Mouse (Mus musculus): ENCODE measurements around the gene Arr3. TPM values are rescaled to one million over a fixed set of nuclear protein-coding genes. Genes with fewer than 3 reads are reported as not detected.
A peak's percentile ranks its signal among the peaks of the same experiment; 100 is the strongest.

The Arr3 gene
- not detected in 2 replicates for polyA plus RNA-seq (2014; fragmentation: Nextera tagmentation; extraction: Ambion mirVana)

GRCm38 (mm10) chrX:100605314-100605713 is at the start of gene Arr3:
Gene Arr3 (plus strand): TSS chrX:100605497.
- Histone ChIP-seq H3K27ac (no peak within 1 kb of the TSS), H3K4me2 (replicated peaks) (no peak within 1 kb of the TSS), H3K36me3 (replicated peaks; ENCODE audit: control insufficient read depth, insufficient read depth) (no peaks in the 10 kb centered on the region), H3K9ac (no peak within 1 kb of the TSS), H3K4me1 (replicated peaks; ENCODE audit: control insufficient read depth, insufficient read depth, low read length) (no peaks in the 10 kb centered on the region), H3K9me3 (ENCODE audit: control insufficient read depth, low read length) (no peaks in the 10 kb centered on the region), H3K4me3 (replicated peaks; ENCODE audit: low read length) (no peak within 1 kb of the TSS), H3K27me3 (ENCODE audit: control insufficient read depth, insufficient read depth, low read length) (no peaks in the 10 kb centered on the region)
- no peak for DNase-seq (ENCODE audit: low spot score)
- ATAC-seq (ENCODE audit: low FRiP score) = no peak
- WGBS = 81% methylated on average over 1 of the region's 1 CpGs

- Histone ChIP-seq H3K9me3 (ENCODE audit: control insufficient read depth, low read length) (no peaks in the 10 kb centered on the region), H3K27ac (no peak overlapping the region), H3K4me1 (replicated peaks; ENCODE audit: control insufficient read depth, insufficient read depth, low read length) (no peaks in the 10 kb centered on the region), H3K36me3 (replicated peaks; ENCODE audit: control insufficient read depth, insufficient read depth) (no peaks in the 10 kb centered on the region), H3K4me3 (replicated peaks; ENCODE audit: low read length) (no peak overlapping the region), H3K9ac (no peak overlapping the region), H3K4me2 (replicated peaks) (no peak overlapping the region), H3K27me3 (ENCODE audit: control insufficient read depth, insufficient read depth, low read length) (no peaks in the 10 kb centered on the region)
- 86% methylated on average over 3 of the region's 3 CpGs for WGBS
- DNase-seq (ENCODE audit: low spot score) (no peak), ATAC-seq (ENCODE audit: low FRiP score) (no peak)
These were observed 49.3 kb upstream of the Arr3 start for GRCm38 (mm10) chrX:100556026-100556425.

- H3K9ac ChIP-seq = no peak overlapping the region
- H3K4me1 ChIP-seq (replicated peaks; ENCODE audit: control insufficient read depth, insufficient read depth, low read length) = no peaks in the 10 kb centered on the region
- ATAC-seq (ENCODE audit: low FRiP score) (no peak), DNase-seq (ENCODE audit: low spot score) (no peak)
- H3K27ac ChIP-seq = no peak overlapping the region
- no peak overlapping the region for H3K4me3 ChIP-seq (replicated peaks; ENCODE audit: low read length)
- 83% methylated on average over 3 of the region's 3 CpGs for WGBS
- no peak overlapping the region for H3K4me2 ChIP-seq (replicated peaks)
- H3K27me3 ChIP-seq (ENCODE audit: control insufficient read depth, insufficient read depth, low read length) = no peaks in the 10 kb centered on the region
- no peaks in the 10 kb centered on the region for H3K36me3 ChIP-seq (replicated peaks; ENCODE audit: control insufficient read depth, insufficient read depth)
- no peaks in the 10 kb centered on the region for H3K9me3 ChIP-seq (ENCODE audit: control insufficient read depth, low read length)
These were observed 39.6 kb upstream of the Arr3 start for GRCm38 (mm10) chrX:100565696-100566095.

GRCm38 (mm10) chrX:100571951-100572350 is 33.3 kb upstream of the Arr3 start, which contains the start of gene Awat1:
Gene Awat1 (plus strand): TSS chrX:100572251.
- 89% methylated on average over 1 of the region's 1 CpGs for WGBS
- ATAC-seq (ENCODE audit: low FRiP score) = no peak
- no peaks in the 10 kb centered on the region for H3K9me3 ChIP-seq (ENCODE audit: control insufficient read depth, low read length)
- DNase-seq (ENCODE audit: low spot score) = no peak
- no peak within 1 kb of the TSS for H3K27ac ChIP-seq
- no peaks in the 10 kb centered on the region for H3K27me3 ChIP-seq (ENCODE audit: control insufficient read depth, insufficient read depth, low read length)
- H3K4me1 ChIP-seq (replicated peaks; ENCODE audit: control insufficient read depth, insufficient read depth, low read length) = no peaks in the 10 kb centered on the region
- H3K9ac ChIP-seq = no peak within 1 kb of the TSS
- no peak within 1 kb of the TSS for H3K4me3 ChIP-seq (replicated peaks; ENCODE audit: low read length)
- no peaks in the 10 kb centered on the region for H3K36me3 ChIP-seq (replicated peaks; ENCODE audit: control insufficient read depth, insufficient read depth)
- H3K4me2 ChIP-seq (replicated peaks) = no peak within 1 kb of the TSS

- Histone ChIP-seq H3K9me3 (ENCODE audit: control insufficient read depth, low read length) (no peaks in the 10 kb centered on the region), H3K36me3 (replicated peaks; ENCODE audit: control insufficient read depth, insufficient read depth) (no peaks in the 10 kb centered on the region), H3K4me1 (replicated peaks; ENCODE audit: control insufficient read depth, insufficient read depth, low read length) (no peaks in the 10 kb centered on the region), H3K27me3 (ENCODE audit: control insufficient read depth, insufficient read depth, low read length) (0 out of 2 replicates have a peak, but pooled peaks cover 8% of the 10 kb centered on the region), H3K9ac (no peak within 1 kb of the TSS), H3K4me2 (replicated peaks) (no peak within 1 kb of the TSS), H3K27ac (no peak within 1 kb of the TSS), H3K4me3 (replicated peaks; ENCODE audit: low read length) (no peak within 1 kb of the TSS)
- ATAC-seq (ENCODE audit: low FRiP score) = no peak
- no peak for DNase-seq (ENCODE audit: low spot score)
- WGBS = 69% methylated on average over 4 of the region's 4 CpGs
These were observed 10.5 kb upstream of the Arr3 start, which contains the start of gene P2ry4 for GRCm38 (mm10) chrX:100594791-100595190. Gene P2ry4 (minus strand): TSS chrX:100594869.

DNA sequence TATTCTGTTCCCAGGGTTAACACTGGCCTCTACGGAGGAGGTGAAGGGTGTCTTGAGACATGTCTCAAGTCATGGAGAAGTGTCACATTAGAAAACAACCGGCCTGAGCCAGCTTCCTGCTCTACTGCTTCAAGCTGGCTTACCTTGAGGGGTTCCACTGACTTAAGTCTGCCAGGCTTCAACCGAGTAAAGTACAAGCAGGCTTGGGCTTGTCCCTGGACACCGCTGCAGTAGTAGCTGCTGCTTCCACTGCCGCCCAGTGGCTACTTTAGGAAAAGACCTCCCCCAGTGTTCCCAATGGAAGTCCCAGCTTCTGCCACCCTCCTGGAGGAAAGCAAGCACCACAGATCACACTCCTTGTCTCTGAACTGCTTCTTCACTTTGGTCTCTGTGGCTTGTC is 7.9 kb upstream of the Arr3 start:
- ATAC-seq (ENCODE audit: low FRiP score) (peak; percentile 40; the same call in 1 of the 2 replicates), DNase-seq (ENCODE audit: low spot score) (no peak)
- Histone ChIP-seq H3K4me1 (replicated peaks; ENCODE audit: control insufficient read depth, insufficient read depth, low read length) (no peaks in the 10 kb centered on the region), H3K4me2 (replicated peaks) (no peak overlapping the region), H3K9ac (no peak overlapping the region), H3K27me3 (ENCODE audit: control insufficient read depth, insufficient read depth, low read length) (0 out of 2 replicates have a peak, but pooled peaks cover 8% of the 10 kb centered on the region), H3K4me3 (replicated peaks; ENCODE audit: low read length) (no peak overlapping the region), H3K9me3 (ENCODE audit: control insufficient read depth, low read length) (no peaks in the 10 kb centered on the region), H3K36me3 (replicated peaks; ENCODE audit: control insufficient read depth, insufficient read depth) (no peaks in the 10 kb centered on the region), H3K27ac (no peak overlapping the region)
- 24% methylated on average over 5 of the region's 5 CpGs for WGBS

DNA sequence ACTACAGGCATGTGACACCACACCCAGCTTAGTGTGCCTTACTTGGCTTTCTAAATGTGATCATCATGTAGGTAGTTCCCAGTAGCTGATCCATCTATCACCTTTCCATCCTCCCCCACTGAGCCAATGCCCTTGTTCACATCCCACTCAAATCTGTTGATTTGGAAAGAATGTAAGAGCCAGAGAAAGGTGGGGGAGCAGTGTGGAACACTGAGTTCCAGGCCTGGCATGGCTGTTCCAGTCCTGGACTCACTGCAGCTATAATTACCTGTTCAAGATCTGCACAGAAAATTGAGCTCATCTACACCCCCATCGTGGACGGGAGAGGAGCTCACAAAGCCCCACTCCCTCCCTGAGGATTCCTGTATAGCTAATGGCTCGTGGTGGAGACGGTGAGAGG is 5.5 kb upstream of the Arr3 start:
- H3K27me3 ChIP-seq (ENCODE audit: control insufficient read depth, insufficient read depth, low read length) = 0 out of 2 replicates have a peak, but pooled peaks cover 3% of the 10 kb centered on the region
- no peaks in the 10 kb centered on the region for H3K36me3 ChIP-seq (replicated peaks; ENCODE audit: control insufficient read depth, insufficient read depth)
- 69% methylated on average over 4 of the region's 4 CpGs for WGBS
- H3K27ac ChIP-seq = no peak overlapping the region
- H3K4me2 ChIP-seq (replicated peaks) = no peak overlapping the region
- no peak for ATAC-seq (ENCODE audit: low FRiP score)
- H3K9me3 ChIP-seq (ENCODE audit: control insufficient read depth, low read length) = no peaks in the 10 kb centered on the region
- H3K4me1 ChIP-seq (replicated peaks; ENCODE audit: control insufficient read depth, insufficient read depth, low read length) = no peaks in the 10 kb centered on the region
- no peak for DNase-seq (ENCODE audit: low spot score)
- H3K9ac ChIP-seq = no peak overlapping the region
- no peak overlapping the region for H3K4me3 ChIP-seq (replicated peaks; ENCODE audit: low read length)

DNA sequence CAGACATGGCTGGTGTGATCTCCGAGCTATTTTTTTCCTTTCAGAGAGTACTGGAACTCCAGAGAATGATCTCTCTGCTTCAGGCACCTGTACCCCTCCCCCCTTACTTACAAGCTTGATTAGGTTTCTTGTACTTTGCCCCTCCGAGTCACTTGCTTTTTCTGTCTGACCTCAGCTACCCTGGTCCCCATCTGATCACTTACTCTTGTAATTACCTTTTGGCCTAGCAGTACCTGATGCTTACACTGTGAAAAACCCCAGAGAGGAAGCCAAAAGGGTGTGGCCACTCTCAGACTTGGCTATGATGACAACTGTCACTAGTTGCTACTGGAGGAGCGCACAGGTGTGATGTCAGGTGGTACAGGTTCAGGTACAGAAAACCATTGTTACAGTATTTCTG is 13.2 kb downstream of the Arr3 start:
- no peak overlapping the region for H3K9ac ChIP-seq
- H3K4me1 ChIP-seq (replicated peaks; ENCODE audit: control insufficient read depth, insufficient read depth, low read length) = no peaks in the 10 kb centered on the region
- no peak overlapping the region for H3K4me3 ChIP-seq (replicated peaks; ENCODE audit: low read length)
- DNase-seq (ENCODE audit: low spot score) = no peak
- H3K36me3 ChIP-seq (replicated peaks; ENCODE audit: control insufficient read depth, insufficient read depth) = peaks cover 7% of the 10 kb centered on the region
- no peak overlapping the region for H3K27ac ChIP-seq
- no peak overlapping the region for H3K4me2 ChIP-seq (replicated peaks)
- no peak for ATAC-seq (ENCODE audit: low FRiP score)
- 69% methylated on average over 3 of the region's 3 CpGs for whole genome bisulfite sequencing
- no peaks in the 10 kb centered on the region for H3K27me3 ChIP-seq (ENCODE audit: control insufficient read depth, insufficient read depth, low read length)
- H3K9me3 ChIP-seq (ENCODE audit: control insufficient read depth, low read length) = no peaks in the 10 kb centered on the region

GRCm38 (mm10) chrX:100621366-100621765 is 16.1 kb downstream of the Arr3 start:
- Histone ChIP-seq H3K9me3 (ENCODE audit: control insufficient read depth, low read length) (no peaks in the 10 kb centered on the region), H3K27ac (no peak overlapping the region), H3K4me2 (replicated peaks) (no peak overlapping the region), H3K27me3 (ENCODE audit: control insufficient read depth, insufficient read depth, low read length) (no peaks in the 10 kb centered on the region), H3K36me3 (replicated peaks; ENCODE audit: control insufficient read depth, insufficient read depth) (peaks cover 10% of the 10 kb centered on the region), H3K4me1 (replicated peaks; ENCODE audit: control insufficient read depth, insufficient read depth, low read length) (no peaks in the 10 kb centered on the region), H3K9ac (no peak overlapping the region), H3K4me3 (replicated peaks; ENCODE audit: low read length) (no peak overlapping the region)
- ATAC-seq (ENCODE audit: low FRiP score) = no peak
- 74% methylated on average over 2 of the region's 2 CpGs for WGBS
- DNase-seq (ENCODE audit: low spot score) = no peak

DNA sequence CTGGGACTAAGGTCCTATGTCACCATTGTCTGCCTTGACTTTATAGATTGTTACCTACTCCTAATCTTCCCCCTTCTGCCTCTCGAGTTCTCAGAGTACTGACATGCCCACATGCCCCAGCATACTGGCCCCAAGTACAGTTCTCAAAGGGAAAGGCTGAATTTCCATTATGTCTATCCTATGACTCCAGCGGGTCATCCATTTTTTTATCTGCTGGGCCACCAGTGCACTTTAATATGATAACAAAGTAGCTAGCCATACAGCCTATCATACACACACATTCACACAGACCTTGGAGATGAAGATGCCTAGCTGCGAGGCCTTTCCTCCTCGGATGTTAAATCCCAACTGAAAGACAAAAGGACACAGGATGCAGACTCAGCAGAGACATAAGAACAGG is 18.9 kb downstream of the Arr3 start:
- ATAC-seq (ENCODE audit: low FRiP score) = no peak
- DNase-seq (ENCODE audit: low spot score) = no peak
- Histone ChIP-seq H3K36me3 (replicated peaks; ENCODE audit: control insufficient read depth, insufficient read depth) (peaks cover 10% of the 10 kb centered on the region), H3K4me2 (replicated peaks) (no peak overlapping the region), H3K9ac (no peak overlapping the region), H3K4me1 (replicated peaks; ENCODE audit: control insufficient read depth, insufficient read depth, low read length) (no peaks in the 10 kb centered on the region), H3K4me3 (replicated peaks; ENCODE audit: low read length) (no peak overlapping the region), H3K27me3 (ENCODE audit: control insufficient read depth, insufficient read depth, low read length) (0 out of 2 replicates have a peak, but pooled peaks cover 3% of the 10 kb centered on the region), H3K27ac (no peak overlapping the region), H3K9me3 (ENCODE audit: control insufficient read depth, low read length) (no peaks in the 10 kb centered on the region)
- WGBS = 94% methylated on average over 4 of the region's 4 CpGs
